Mouse (Mus musculus): ENCODE results near the gene Capn11.

Capn11 gene

DNA sequence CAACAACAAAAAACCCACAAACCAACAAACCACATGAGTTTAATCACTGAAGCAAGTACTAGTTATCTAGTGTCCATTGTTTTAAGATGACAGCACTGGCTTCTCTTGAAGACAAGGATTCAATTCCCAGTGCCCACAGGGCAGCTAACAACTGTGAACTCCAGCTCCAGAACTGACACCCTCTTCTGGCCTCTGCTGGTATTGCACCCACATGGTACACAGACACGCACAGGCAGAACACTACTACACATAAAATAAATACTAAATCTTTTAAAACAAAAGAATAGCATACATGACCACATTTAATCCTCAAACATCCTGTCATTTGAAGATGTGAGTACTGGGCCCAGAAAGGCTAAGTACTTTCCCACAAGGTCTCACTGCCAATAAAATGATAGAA lies 22.5 kb upstream of the Capn11 start:
- no peak for DNase-seq

DNA sequence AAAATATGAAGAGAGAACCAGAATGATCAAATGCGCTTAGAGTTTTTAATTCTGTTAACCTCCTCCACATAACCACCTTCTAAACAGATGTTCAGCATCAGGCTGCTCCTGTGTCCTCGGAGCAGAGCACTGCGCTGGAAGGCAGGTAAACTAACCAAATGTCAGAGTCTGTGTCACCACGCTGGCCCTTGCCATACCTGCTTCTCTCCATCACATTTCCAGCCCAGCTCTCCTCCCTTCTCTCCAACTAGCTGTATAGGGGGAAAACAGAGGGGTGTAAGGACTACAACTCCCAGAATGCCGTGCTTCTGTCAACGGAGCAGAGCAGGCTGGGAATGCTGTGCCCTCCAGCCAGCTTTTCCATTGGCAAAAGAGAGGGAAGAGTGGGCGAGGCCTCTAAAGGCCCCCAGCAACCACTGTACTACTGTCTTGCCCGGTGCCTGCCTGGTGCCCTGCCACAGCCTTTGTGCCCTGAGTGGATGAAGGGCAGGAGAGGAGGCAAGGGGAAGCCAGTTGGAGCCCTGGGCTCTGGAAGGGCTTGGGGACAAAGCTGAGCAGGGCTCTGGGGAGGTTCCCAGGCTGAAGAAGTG lies 21.4 kb upstream of the Capn11 start:
- DNase-seq: peak; percentile 55

DNA sequence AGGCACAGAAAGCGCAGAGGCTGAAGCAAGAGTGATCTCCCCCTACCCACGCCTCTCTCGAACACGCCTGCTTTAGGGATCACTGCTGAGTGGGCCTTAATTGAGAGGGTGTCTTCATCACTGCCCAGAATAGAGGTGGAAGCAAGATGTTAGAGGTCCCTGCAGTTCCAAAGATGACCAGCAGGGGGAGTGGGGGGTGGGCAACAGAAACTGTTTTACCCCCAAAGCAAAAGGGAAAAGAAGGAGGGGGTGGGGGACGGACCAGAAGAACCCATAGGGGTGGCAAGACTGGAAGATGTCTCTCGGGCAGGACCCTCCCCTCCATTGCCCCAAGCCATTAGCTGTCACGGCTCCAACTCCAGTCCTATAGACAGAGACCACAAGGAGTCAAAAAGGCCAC lies 19.0 kb upstream of the Capn11 start:
- peak; percentile 49 for DNase-seq

DNA sequence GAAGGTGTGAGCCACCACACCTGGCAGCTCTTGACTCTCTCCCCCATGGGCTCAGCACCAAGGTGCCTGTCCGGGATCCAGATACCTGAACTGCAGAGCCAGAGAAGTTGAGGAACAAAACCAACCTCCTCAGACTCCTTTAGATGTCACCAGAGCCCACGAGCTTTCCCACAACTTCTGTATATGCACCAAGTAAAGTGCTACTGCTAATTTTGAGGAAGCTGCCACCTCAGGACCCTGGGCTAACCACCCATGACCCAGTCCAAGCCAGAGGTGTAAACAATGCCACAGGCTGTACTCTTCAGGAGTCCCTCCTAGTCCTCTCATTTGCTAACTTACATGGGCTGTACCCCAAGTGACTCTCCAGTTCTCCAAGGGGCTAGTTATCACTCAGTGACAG lies 13.5 kb upstream of the Capn11 start:
- DNase-seq: no peak

DNA sequence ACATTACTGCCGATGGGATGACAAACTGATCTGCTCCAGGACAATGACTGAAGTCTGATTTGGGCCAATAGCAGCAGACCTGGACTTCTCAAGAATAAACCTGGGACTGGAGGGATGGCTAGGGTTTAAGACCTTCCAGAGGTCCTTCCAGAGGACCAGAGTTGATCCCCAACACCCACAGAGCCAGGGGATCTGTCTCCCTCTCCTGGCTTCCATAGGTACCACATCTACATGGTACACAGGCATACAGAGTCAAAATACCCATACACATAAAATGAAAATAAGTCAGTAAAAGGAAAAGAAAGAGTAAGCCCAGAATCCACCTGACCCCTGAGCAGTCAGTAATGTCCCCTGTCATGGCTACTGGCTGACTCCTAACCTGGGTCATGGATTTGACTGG lies 12.7 kb upstream of the Capn11 start:
- DNase-seq: no peak

DNA sequence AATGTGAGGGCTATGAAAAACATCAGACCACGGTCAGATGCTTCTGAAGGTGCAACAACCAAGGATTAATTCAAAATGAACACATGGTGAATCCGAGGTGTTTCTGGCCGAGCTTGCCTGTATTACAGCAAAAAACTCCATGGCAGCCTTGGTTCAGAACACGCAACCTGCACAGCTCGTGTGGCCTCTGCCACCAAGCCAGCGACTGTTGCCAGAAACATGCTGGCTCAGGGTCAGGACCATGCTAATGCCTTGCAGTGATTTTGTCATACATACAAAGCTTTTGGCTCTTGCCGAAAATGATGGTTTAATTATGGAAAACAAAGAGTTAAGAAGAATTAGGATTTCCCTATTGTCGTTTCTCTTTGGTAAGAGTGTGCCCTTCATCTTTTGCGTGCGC lies 8.9 kb upstream of the Capn11 start:
- no peak for DNase-seq

DNA sequence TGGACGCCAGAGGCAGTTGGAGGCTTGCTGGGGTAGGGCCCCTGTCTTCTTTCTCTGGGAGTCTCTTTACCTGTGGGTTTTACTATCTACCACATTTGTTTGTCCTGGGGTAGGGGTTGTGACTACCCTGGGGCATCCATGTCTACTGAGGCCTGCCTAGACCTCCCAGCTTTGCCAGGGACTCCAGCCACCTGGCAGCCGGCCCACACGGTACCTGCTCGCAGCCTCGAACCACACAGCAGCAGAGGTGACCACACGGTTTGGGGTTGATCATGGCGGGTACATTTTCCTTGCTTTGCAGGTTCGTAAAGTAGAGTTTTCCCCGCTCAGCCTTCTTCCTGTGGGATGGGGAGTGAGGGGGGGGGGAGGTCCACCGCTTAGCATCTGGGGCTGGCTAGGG lies 8.4 kb upstream of the Capn11 start:
- no peak for DNase-seq

DNA sequence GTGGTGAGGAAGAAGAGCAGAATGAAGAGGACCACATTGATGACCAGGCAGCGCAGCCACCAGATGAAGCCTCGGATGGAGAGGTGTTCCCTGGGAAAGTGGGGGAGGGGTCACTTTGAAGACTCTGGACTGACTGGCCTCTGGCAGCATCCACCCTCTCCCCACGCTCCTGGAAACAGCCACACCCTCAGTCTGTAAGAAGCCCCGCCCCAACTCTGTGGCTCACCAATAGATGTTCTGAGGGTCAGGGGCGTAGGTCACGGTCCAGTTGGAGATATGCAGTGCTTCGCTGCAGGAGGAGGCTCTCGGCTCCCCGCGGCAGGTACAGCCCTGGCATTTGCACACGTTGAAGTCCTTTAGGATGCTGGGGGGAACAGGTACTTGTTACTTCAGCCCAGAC lies 7.0 kb upstream of the Capn11 start:
- no peak for DNase-seq

DNA sequence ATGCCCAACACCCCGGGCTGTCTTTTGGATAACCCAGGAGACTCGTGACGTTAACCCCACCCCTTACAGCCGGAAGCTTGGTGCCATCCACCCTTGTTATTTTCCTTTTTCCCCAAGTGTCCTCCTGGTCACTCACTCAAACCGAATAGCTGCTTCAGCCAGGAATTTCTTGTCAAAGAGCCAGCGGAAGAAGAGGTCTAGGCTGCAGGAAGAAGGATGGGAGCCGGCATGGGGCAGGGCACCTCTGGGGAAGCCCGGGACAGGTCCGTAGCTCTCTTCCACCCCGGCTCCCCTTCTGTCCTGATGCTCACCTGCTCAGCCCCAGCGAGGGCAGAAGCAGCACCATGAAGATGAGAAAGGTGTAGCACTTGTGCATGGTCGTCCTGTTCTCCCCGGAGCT lies 5.5 kb upstream of the Capn11 start:
- DNase-seq: no peak

DNA sequence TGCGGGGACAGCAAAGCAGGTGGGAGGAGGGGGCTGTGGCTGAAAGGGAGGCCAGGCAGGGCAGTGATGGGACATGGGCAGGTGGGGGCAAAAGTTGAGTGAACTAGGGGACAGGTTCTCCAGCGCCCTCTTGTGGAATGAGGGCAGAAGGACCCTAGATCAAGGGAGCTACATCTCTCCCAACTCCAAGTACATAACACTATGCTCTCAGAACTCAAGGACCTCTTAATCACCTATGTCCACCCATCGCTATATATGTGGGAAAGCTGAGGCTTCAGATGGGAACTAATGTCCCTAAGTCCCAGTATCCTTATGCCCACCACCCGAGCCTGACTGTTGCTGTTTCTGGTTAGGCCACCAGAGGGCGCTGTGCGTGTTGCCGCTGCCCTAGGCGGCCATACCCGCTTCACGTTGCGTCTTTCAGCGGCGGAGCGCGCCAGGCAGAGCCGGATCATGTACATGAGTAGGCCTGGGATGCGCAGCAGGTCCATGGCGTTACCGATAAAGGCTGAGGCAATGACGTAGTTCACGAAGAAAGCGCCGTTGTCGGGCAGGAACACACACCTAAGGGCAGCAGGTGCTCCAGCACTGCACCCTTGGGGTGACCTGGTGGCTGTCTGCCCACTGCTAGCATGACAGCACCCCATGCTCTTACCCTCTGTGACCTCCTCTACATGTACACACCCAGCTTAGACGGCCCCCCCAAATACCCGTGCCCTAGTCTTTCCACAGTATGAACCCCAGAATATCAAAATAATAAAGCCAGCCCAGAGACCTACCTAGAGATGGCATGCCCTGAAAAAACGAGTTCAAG lies 4.2 kb upstream of the Capn11 start:
- DNase-seq: peak; percentile 72

DNA sequence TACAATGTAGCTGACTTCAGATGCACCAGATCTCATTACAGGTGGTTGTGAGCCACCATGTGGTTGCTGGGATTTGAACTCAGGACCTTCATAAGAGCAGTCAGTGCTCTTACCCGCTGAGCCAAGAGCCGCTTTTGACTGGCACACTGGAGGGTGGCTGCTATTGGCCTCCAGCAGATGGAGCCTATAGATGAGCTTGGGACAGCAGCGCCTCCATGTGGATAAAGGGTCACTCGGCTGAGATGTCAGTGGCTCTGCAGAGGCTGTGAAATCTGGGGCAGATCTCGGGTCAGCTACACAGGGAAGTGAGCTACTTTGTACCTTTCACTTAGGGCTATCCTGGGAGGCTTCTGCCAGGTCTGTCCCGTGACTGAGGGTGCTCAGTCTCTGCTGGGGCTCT lies 3.3 kb downstream of the Capn11 start:
- no peak for DNase-seq

DNA sequence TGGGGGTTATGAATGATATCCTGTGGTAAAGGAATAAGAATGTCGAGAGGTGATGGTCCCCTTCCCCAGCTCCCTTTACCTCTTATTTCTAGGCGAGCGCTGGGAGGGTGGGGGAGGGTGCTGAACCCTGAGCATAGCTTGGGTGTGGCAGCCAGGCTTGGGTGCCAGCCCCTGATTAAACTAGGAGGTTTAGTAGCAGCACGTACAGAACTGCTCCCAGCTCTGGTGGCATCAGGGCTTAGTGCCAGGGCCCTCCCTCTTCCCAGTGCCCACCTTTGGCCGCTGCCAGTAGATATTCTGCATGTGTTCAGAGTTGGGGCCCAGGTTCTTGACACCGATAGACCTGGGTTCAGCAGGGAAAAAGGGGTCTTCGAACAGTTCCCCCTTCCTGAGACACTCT lies 5.9 kb downstream of the Capn11 start:
- no peak for DNase-seq

DNA sequence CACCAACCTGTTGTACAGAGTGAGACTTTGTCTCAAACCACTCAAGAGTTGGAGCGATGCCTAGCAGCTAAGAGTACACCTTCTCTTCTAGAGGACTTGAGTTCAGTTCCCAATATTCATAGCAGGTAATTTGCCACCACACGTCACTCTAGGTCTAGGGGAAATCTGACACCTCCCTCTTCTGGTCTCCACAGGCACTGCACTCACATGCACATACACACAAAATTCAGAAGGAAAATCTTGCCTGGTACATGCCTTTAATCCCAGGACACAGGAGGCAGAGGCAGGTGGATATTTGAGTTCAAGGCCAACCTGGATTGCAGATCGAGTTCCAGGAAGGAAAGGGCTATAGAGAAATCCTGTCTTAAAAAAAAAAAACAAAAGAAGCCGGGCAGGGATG lies 14.9 kb downstream of the Capn11 start:
- no peak for DNase-seq

DNA sequence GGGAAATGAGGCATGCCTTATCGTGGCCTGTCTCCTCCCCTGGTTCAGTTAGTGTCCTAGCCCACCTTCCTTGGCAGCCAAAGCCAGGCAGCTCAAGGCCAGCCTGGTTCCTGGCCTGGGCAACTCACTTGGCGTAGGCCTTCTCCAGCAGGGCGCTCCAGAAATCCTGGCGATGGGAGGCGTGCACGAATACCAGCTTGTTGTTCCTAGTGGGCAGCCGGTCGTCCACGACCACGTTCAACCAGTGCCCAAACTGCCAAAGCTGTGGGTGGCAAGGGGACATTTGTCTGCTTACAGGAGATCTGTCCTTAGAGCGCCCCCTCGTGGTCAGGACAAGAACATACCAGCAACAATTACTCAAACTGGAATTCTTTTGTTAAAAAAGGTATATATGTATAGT lies 16.4 kb downstream of the Capn11 start:
- DNase-seq: peak; percentile 51

DNA sequence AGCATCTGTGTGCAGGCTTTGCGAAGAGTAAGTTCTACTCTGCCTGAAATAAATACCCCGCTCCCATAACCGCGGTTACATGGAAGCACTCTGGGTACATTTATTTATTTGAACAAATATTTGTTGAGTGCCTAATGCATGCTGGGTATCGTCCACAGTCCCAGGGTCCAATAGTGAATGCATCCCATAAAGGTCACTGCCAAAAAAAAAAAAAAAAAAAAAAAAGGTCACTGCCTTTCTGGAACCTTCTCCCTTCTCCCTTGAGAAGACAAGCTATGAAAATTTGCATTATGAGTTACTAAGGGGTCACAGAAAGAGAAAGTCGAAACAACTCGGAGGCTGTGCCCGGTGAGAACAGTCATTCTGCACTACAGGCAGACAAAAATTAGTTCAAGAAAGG lies 17.1 kb downstream of the Capn11 start:
- DNase-seq: no peak

DNA sequence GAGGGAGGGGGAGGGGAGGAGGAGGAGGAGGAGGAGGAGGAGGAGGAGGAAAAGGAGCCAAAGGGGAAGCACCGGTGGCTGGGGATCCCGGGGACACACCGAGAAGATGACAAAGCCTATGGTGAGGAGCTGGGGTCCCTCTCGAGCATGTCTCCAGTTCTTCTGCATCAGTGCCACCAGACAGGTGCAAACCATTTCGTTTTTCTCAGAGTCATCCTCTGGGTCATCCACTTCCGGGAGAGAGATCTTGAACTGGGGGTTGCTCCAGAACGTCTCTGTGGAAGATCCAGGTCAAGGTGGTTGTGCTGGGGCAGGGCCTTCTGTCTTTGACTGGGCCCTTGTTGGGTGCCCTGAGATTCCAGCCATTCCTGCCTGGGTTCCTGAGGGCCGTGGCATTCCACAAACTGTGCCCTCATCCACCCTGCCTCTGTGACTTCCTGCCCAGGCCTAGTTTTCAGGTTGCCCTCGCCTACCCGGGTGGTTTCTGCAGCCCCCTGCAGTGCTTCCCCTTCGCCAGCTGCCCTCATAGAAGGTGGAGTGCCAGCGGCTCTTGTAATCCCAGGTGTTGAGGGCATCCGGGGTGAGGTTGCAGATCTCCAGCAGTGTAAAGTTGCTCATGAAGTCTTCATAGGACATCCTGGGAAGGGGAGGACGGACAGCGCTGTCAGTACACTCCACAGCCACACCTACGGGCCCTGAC lies 20.4 kb downstream of the Capn11 start:
- DNase-seq: no peak

DNA sequence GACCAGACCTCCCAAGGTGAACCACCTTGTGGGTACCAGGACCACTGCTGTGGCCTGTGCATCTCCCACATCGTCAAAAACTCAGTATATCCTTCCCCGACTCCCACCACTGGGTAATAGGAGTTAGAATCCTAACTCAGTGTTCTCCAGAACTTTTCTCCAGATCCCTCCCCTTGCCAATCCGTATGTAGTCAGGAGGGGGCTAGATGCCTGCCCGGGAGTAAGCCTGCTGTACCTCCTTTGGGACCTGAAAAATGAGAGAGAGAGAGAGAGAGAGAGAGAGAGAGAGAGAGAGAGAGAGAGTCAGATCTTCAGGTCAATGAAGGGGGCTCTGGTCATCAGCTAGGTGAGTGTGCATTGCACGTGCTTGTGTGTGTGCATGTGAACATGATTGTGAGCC lies 25.1 kb downstream of the Capn11 start:
- DNase-seq: no peak

DNA sequence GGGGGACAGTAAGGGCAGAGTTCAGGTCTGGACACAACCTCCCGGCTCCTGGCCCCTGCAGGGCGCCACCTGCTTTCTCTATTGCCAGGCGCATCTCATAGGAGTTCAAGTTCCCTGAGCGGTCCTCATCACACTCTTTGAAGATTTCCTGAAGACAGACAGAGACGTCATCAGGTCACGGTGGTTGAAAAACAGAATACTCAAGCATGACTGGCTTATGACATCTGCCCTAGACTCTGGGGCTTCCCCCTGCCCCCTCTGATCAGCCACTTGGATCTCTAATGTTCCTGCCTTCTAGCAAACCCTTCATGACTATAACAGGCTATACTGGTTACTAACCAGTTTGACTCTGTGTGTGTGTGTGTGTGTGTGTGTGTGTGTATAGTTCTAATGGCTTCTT lies 27.2 kb downstream of the Capn11 start:
- no peak for DNase-seq

DNA sequence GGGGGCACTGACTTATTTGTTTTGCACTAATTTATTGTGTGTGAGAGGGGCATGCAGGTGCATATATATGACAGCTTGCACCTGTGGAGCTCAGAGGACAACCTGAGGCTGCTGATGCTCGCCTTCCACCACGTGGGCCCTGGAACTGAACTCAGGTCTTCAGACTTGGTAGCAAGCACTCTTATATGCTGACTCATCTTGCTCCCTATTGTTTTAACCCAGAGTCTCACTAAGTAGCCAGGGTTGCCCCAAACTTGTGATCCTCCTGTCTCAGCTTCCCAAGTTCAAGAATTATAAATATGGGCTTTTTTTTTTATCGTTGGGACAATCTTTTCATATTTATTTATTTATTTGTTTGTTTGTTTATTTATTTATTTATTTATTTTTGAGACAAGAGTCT lies 28.1 kb downstream of the Capn11 start:
- DNase-seq: no peak

DNA sequence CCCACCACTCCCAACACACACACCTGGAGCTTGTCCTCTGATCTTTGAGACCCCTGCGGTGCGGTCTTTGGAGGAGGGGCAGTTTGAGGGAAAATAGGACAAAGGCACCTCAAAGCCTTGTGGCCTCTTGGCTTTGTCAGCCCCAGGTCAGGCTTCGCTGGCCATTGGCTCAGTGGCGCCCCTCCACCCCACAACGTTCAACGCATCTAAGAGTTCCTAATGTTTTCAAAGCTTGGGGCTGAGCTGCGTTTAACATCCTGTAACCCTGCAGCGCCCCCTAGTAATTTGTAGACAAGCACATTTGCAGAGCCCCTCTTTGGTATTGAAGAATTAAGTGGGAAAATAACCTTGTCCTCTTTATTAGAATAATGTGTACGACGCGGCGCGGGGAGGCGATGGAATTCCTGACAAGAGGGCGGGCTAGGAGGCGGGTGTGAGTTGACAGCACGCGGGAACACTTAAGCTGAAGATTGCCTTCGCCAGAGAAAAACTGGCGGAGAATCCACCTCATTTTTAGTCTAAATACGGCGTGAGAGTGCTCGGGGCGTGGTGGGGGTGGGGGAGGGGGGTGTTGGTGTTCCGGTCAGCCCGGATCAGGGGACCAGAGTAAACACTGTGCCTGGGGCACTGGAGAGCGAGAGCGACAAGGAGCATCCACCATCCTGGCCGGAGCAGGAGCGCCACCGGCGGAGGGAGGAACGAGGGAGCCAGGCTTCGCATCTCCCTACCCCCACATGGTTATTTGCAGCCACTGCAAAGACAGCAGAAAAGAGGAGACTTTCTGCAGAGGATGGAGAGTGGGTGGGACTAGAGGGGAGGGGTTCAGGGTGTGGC lies 29.0 kb downstream of the Capn11 start:
- peak; percentile 73 for DNase-seq

DNA sequence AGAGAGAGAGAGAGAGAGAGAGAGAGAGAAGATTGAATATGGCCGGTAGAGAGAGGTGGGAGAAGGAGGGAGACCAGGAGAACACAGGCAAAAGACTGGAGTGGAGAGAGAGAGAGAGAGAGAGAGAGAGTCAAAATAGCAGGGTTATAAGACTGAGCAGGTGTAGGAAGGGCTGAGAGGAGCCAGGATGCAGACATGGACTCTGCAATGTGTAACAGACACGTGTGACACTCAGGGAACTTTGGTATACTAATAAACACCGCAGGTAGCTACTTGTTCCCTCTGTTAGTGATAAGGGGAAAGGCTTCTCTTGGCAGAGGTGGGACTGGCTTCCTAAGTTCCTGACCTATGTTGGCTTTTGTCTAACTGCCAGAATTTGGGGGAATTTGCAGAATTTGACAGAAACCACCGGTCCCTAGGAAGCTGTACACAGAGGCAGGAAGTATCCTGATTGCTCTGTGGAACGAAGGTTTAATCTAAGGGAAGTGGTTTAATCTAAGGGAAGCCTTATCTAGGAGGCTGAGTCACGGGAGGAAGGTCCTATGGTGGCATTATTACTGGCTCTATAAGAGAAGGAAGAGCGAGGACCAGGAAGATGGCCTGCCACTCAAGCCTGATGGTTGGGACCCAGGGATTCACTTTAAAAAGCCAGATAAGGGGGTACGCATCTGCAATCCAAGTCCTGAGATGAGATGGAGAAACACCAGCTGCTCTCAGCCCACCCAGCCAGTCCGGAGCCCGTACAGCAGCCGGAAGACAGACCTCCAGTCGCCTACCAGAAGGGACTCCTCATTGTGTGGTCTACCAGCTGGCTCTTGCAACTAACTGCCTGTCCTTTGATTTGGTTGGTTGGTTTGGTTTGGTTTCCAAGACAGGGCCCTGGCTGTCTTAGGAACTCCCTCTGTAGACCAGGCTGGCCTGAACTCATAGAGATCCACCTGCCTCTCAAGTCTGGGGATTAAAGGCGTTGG lies 30.0 kb downstream of the Capn11 start:
- peak; percentile 41 for DNase-seq

DNA sequence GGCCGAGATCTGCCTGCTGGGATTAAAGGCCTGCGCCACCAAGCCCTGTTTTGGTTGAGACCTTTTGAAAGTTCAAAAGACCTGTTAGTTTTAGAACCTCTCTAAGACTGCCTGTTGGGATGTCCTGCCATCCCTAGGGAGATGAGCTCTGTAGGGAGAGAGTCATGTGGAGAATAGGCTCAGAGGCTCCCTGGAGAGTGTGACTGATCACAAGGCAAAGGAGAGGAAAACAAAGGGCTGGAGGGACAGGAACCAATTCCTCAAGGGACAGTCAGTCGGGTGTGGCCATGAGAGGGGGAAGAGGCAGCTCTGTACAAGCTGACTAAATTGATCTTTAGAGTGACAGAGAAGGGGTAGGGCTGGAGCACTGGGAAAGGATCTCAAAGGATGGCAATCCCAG lies 31.0 kb downstream of the Capn11 start:
- DNase-seq: no peak

All from kidney, adult 9 months (tissue).